Mouse (Mus musculus) myocyte (in vitro differentiated cells): ENCODE results near the gene Gm9945. TPM values are rescaled to one million over a fixed set of nuclear protein-coding genes. Genes with fewer than 3 reads are reported as not detected.

Experiments
- H3K27me3 ChIP-seq: one replicate; pipeline ENCODE4 v1.6.1; 2011; ENCODE audit not compliant: control insufficient read depth, insufficient read depth, insufficient read length
- H3K36me3 ChIP-seq: one replicate; pipeline ENCODE4 v1.6.1; 2011; ENCODE audit not compliant: control insufficient read depth, insufficient read depth
- H3K4me2 ChIP-seq: one replicate; pipeline ENCODE4 v1.6.1; 2011; ENCODE audit warnings: low read depth, control low read depth
- H3K4me3 ChIP-seq: one replicate; pipeline ENCODE4 v1.5.1; 2011; ENCODE audit warnings: mild to moderate bottlenecking, control low read depth, moderate library complexity
- H3K79me2 ChIP-seq: one replicate; pipeline ENCODE4 v1.6.1; 2011; ENCODE audit not compliant: control insufficient read depth, insufficient read depth
- H3ac ChIP-seq: one replicate; pipeline ENCODE4 v1.6.1; 2011; ENCODE audit not compliant: control insufficient read depth, insufficient read length
- CEBPB ChIP-seq: IDR thresholded peaks from 2 replicates; pipeline ENCODE4 v1.6.1; 2011; ENCODE audit warnings: mild to moderate bottlenecking, moderate library complexity; ENCODE audit not compliant: poor library complexity, insufficient read depth, severe bottlenecking
- E2F4 ChIP-seq: IDR thresholded peaks from one replicate; pipeline ENCODE4 v1.6.1; 2011; ENCODE audit warnings: mild to moderate bottlenecking, control low read depth, moderate library complexity; ENCODE audit not compliant: insufficient read depth
- MAX ChIP-seq: IDR thresholded peaks from one replicate; pipeline ENCODE4 v1.6.1; 2011; ENCODE audit warnings: low read depth, mild to moderate bottlenecking, control low read depth
- MYOD1 ChIP-seq, 3 experiments: IDR thresholded peaks; one replicate each; pipeline ENCODE4 v1.6.1; 2011; ENCODE audit warnings: control low read depth in 2 of 3, low read depth in 2 of 3, mild to moderate bottlenecking in 2 of 3, moderate library complexity in 1 of 3; ENCODE audit not compliant: insufficient read length in 2 of 3, control insufficient read depth in 1 of 3
- MYOG ChIP-seq, 3 experiments: IDR thresholded peaks; one replicate each; pipeline ENCODE4 v1.6.1; 2011; ENCODE audit warnings: control low read depth in 2 of 3, low read depth in 2 of 3, mild to moderate bottlenecking in 2 of 3; ENCODE audit not compliant: insufficient read length in 2 of 3, control insufficient read depth in 1 of 3, insufficient read depth in 1 of 3
- POLR2A ChIP-seq: IDR thresholded peaks from one replicate; pipeline ENCODE4 v1.6.1; 2011; ENCODE audit warnings: low read depth, mild to moderate bottlenecking, control low read depth, moderate library complexity; ENCODE audit not compliant: insufficient read length
- POLR2AphosphoS2 ChIP-seq: IDR thresholded peaks from one replicate; pipeline ENCODE4 v1.6.1; 2011; ENCODE audit warnings: low read depth, control low read depth; ENCODE audit not compliant: insufficient read length
- REST ChIP-seq: IDR thresholded peaks from one replicate; pipeline ENCODE4 v1.6.1; 2011; ENCODE audit warnings: mild to moderate bottlenecking, control low read depth, moderate library complexity; ENCODE audit not compliant: insufficient read depth, insufficient read length
- SRF ChIP-seq: IDR thresholded peaks from one replicate; pipeline ENCODE4 v1.6.1; 2011; ENCODE audit warnings: low read depth; ENCODE audit not compliant: control insufficient read depth, insufficient read length
- TCF12 ChIP-seq: IDR thresholded peaks from one replicate; pipeline ENCODE4 v1.6.1; 2011; ENCODE audit warnings: mild to moderate bottlenecking, control low read depth; ENCODE audit not compliant: poor library complexity, insufficient read depth, severe bottlenecking
- TCF3 ChIP-seq: IDR thresholded peaks from one replicate; pipeline ENCODE4 v1.6.1; 2011; ENCODE audit warnings: low read depth, control low read depth; ENCODE audit not compliant: insufficient read length
- USF1 ChIP-seq: IDR thresholded peaks from one replicate; pipeline ENCODE4 v1.6.1; 2011; ENCODE audit warnings: low read depth, mild to moderate bottlenecking, control low read depth, moderate library complexity
- polyA plus RNA-seq: library from polyadenylated mRNA; unstranded; fragments of >200 nt; fragmentation: generic; extraction: Trizol; gene quantifications from one replicate; pipeline ENCODE4 v1.2.1, GENCODE M21; 2012; ENCODE audit warnings: missing spikeins

Gm9945 gene
- polyA plus RNA-seq, 1 experiment, result not detected

- Histone ChIP-seq H3K79me2 (peaks cover 81% of the 10 kb centered on the region), H3K36me3 (no peaks in the 10 kb centered on the region), H3K4me2 (no peak overlapping the region), H3K27me3 (no peaks in the 10 kb centered on the region), H3K4me3 (no peak overlapping the region), H3ac (no peak overlapping the region)
- TF ChIP-seq MYOD1 (IDR thresholded peaks at IDR 0.05; ENCODE audit: control insufficient read depth in 1 of 3, insufficient read length in 2 of 3, low read depth in 2 of 3) (no peak), MYOG (IDR thresholded peaks at IDR 0.05; ENCODE audit: control insufficient read depth in 1 of 3, insufficient read depth in 1 of 3, insufficient read length in 2 of 3, low read depth in 2 of 3) (peak in 1 of 3 experiments; percentile 35)
These were observed 48.7 kb downstream of the Gm9945 start for GRCm38 (mm10) chr11:53528397-53529252.

- Histone ChIP-seq H3ac (no peak overlapping the region), H3K36me3 (no peaks in the 10 kb centered on the region), H3K27me3 (no peaks in the 10 kb centered on the region), H3K79me2 (peaks cover 75% of the 10 kb centered on the region), H3K4me3 (no peak overlapping the region), H3K4me2 (no peak overlapping the region)
- TF ChIP-seq POLR2AphosphoS2, result no peak
- TF ChIP-seq POLR2A, result no peak
- TF ChIP-seq CEBPB, result peak; percentile 56; the same call in 1 of the 2 replicates
- peak in 1 of 3 experiments; percentile 54 for TF ChIP-seq MYOG (IDR thresholded peaks at IDR 0.05; ENCODE audit: control insufficient read depth in 1 of 3, insufficient read depth in 1 of 3, insufficient read length in 2 of 3, low read depth in 2 of 3)
- TF ChIP-seq USF1, result no peak
- TF ChIP-seq REST, result no peak
- no peak for TF ChIP-seq SRF
- peak; percentile 1 for TF ChIP-seq TCF12
- no peak for TF ChIP-seq E2F4
- no peak for TF ChIP-seq MAX
- no peak for TF ChIP-seq TCF3
These were observed 49.2 kb downstream of the Gm9945 start for GRCm38 (mm10) chr11:53529253-53529557.

- Histone ChIP-seq H3K79me2 (peaks cover 67% of the 10 kb centered on the region), H3K27me3 (no peaks in the 10 kb centered on the region), H3ac (no peak overlapping the region), H3K36me3 (peaks cover 5% of the 10 kb centered on the region), H3K4me2 (no peak overlapping the region), H3K4me3 (no peak overlapping the region)
- TF ChIP-seq MYOD1 (IDR thresholded peaks at IDR 0.05; ENCODE audit: control insufficient read depth in 1 of 3, insufficient read length in 2 of 3, low read depth in 2 of 3), result no peak
- TF ChIP-seq TCF12, result no peak
- no peak for TF ChIP-seq SRF
- TF ChIP-seq POLR2AphosphoS2, result no peak
- no peak for TF ChIP-seq MAX
- no peak for TF ChIP-seq MYOG (IDR thresholded peaks at IDR 0.05; ENCODE audit: control insufficient read depth in 1 of 3, insufficient read depth in 1 of 3, insufficient read length in 2 of 3, low read depth in 2 of 3)
These were observed 50.0 kb downstream of the Gm9945 start for GRCm38 (mm10) chr11:53530001-53530400.

Other genes starting within 250 kb of the Gm9945 start
- gene Hspa4, start 179.7 kb upstream of the Gm9945 start, polyA plus RNA-seq, result 99.3 TPM
- gene Zcchc10, start 155.5 kb upstream of the Gm9945 start, polyA plus RNA-seq, result 4.0 TPM
- gene Aff4, start 129.3 kb upstream of the Gm9945 start, polyA plus RNA-seq, result 15.6 TPM
- not detected for gene Leap2, start 57.0 kb upstream of the Gm9945 start, polyA plus RNA-seq
- gene Uqcrq, start 49.3 kb upstream of the Gm9945 start, polyA plus RNA-seq, result 1,153 TPM
- 3.7 TPM for gene Gdf9, start 49.1 kb upstream of the Gm9945 start, polyA plus RNA-seq
- gene Gm10447, start 23.1 kb upstream of the Gm9945 start, polyA plus RNA-seq, result 0.02 TPM
- 0.88 TPM for gene Shroom1, start 23.0 kb upstream of the Gm9945 start, polyA plus RNA-seq
- not detected for gene Gm9837, start 9.7 kb upstream of the Gm9945 start, polyA plus RNA-seq
- not detected for gene Sowaha, start 108 bp downstream of the Gm9945 start, polyA plus RNA-seq
- gene Sept8, start 39.1 kb downstream of the Gm9945 start, polyA plus RNA-seq, result 92.4 TPM
- gene Kif3a, start 87.2 kb downstream of the Gm9945 start, polyA plus RNA-seq, result 13.6 TPM
- gene Il4, start 138.5 kb downstream of the Gm9945 start, polyA plus RNA-seq, result 0.19 TPM
- not detected for gene Il13, start 154.5 kb downstream of the Gm9945 start, polyA plus RNA-seq
- 4.3 TPM for gene Rad50, start 227.2 kb downstream of the Gm9945 start, polyA plus RNA-seq
- gene Il5, start 240.6 kb downstream of the Gm9945 start, polyA plus RNA-seq, result not detected